Mouse (Mus musculus): Measurements from ENCODE around the gene Immp1l.

GRCm38 (mm10) chr2:106002835-106003739 lies 98.6 kb downstream of the Immp1l start, which contains the start of gene Dnajc24:
- TF ChIP-seq CTCF (conservative IDR thresholded peaks at IDR 0.05; ENCODE audit: low read length) (no peak), NANOG (IDR thresholded peaks at IDR 0.05; ENCODE audit: borderline replicate concordance, low read length) (no peak)
